Mouse (Mus musculus) midbrain, embryonic 10.5 days (tissue): ENCODE data around the gene Akr1c18. TPM values are rescaled to one million over a fixed set of nuclear protein-coding genes. Genes with fewer than 3 reads are reported as not detected.
"Not testable (repeated sequence)": the region's sequence is repeated elsewhere in the genome, so short reads cannot be mapped to it uniquely, and the experiment has no call there.

Experiments
- DNase-seq: peaks from one replicate; pipeline ENCODE4 v3.0.0-alpha.2; 2017; ENCODE audit warnings: low spot score
- H3K27ac ChIP-seq: fragments of 300-500 bp; sonication (generic); replicated peaks from 2 replicates; pipeline ENCODE4 v1.5.1; 2016; ENCODE audit warnings: mild to moderate bottlenecking
- H3K27me3 ChIP-seq: fragments of 300-500 bp; sonication (generic); 2 replicates; pipeline ENCODE4 v1.6.1; 2016; ENCODE audit warnings: low read depth, mild to moderate bottlenecking; ENCODE audit not compliant: poor library complexity, severe bottlenecking
- H3K36me3 ChIP-seq: fragments of 300-500 bp; sonication (generic); 2 replicates; pipeline ENCODE4 v1.6.1; 2016; ENCODE audit warnings: mild to moderate bottlenecking, moderate library complexity
- H3K4me1 ChIP-seq: fragments of 300-500 bp; sonication (generic); 2 replicates; pipeline ENCODE4 v1.6.1; 2016
- H3K4me3 ChIP-seq: fragments of 300-500 bp; sonication (generic); 2 replicates; pipeline ENCODE4 v1.5.1; 2016; ENCODE audit warnings: mild to moderate bottlenecking, moderate library complexity
- H3K9me3 ChIP-seq: fragments of 300-500 bp; sonication (generic); replicated peaks from 2 replicates; pipeline ENCODE4 v1.6.1; 2016; ENCODE audit warnings: mild to moderate bottlenecking
- WGBS: fragments of 180-500 bp; shearing (Covaris S2); methylation state at CpG from one replicate; pipeline ENCODE4 v1.1.7; 2016; 5-methylcytosine and 5-hydroxymethylcytosine counted together
- polyA plus RNA-seq: library from polyadenylated mRNA; unstranded; fragments of >200 nt; fragmentation: Nextera tagmentation; extraction: Ambion mirVana; gene quantifications from 2 replicates; pipeline ENCODE4 v1.2.1, GENCODE M21; 2016

Akr1c18 gene
- polyA plus RNA-seq = not detected in 2 replicates

DNA sequence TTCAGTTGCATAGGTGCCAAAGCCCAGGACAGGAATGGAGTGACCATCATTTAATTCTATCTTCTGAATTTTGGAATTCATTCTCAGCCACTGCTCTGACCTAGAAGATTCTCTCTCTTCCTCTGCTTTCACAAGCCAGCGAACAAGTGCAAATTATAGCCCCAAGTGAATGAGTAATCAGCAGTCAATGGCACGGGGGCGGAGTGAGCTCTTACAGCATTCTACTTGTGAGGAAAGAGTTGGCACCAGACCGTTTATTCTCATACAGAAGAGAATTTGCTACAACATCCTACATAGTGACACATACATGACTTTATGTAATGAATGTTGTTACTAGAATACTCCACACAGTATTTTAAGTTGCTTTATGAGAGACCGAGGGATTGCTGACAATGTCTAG, at the start of gene Akr1c18:
Akr1c18 (minus strand) TSS at position 137 of the 400 bp plus-strand sequence.
- no peaks in the 10 kb centered on the region for H3K36me3 ChIP-seq
- no peak within 1 kb of the TSS for H3K27ac ChIP-seq
- no peak within 1 kb of the TSS for H3K4me3 ChIP-seq
- no peaks in the 10 kb centered on the region for H3K27me3 ChIP-seq
- H3K4me1 ChIP-seq = peaks cover 3% of the 10 kb centered on the region; the same call in 1 of the 2 replicates
- 83% methylated on average over 5 of the region's 5 CpGs for WGBS
- H3K9me3 ChIP-seq = no peaks in the 10 kb centered on the region
- DNase-seq = no peak

DNA sequence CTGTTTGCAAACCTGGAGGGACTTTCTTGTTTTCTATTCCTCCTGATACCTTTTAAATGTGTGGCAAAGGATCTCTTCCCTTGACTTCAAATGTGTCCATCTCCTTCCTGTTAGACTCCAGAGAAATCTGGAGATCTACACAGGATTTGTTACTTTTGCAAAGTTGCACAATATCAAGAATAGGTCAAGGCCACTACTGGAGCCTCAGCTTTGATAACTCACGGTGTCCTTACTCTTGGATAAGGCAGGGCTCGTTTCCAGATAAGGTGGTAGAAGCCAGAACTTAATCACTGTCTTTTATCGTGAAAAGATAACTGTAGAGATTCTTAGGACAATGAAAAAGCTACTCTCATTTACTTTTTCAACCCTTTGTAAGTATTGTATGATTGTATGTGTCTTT, 42.1 kb upstream of the Akr1c18 start:
- Histone ChIP-seq H3K4me1 (no peaks in the 10 kb centered on the region), H3K27me3 (no peaks in the 10 kb centered on the region), H3K36me3 (no peaks in the 10 kb centered on the region), H3K9me3 (no peaks in the 10 kb centered on the region), H3K27ac (no peak overlapping the region), H3K4me3 (no peak overlapping the region)
- WGBS = 93% methylated on average over 3 of the region's 3 CpGs
- no peak for DNase-seq

DNA sequence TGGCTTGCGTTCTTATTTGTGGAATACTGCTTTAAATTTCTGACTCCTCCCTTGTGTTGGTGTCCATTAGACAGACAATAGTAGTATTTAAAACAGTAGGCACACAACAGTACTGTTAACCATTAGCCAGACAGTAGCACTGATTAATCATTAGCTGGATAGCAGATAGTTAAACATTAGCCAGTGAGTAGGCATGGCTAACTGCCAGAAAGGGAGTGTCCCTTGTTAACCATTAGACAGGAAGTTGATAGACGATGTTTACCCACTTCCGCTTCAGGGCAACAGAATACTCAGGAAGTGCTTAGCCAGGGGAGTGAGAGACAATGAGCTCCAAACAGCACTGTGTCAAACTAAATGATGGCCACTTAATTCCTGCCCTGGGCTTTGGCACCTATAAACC, 40.5 kb upstream of the Akr1c18 start, which contains the start of gene Akr1c13:
Akr1c13 (plus strand) TSS at position 247 of the 400 bp plus-strand sequence.
- Histone ChIP-seq H3K27me3 (no peaks in the 10 kb centered on the region), H3K36me3 (no peaks in the 10 kb centered on the region), H3K9me3 (no peaks in the 10 kb centered on the region), H3K27ac (no peak within 1 kb of the TSS), H3K4me1 (no peaks in the 10 kb centered on the region), H3K4me3 (no peak within 1 kb of the TSS)
- 91% methylated on average over 3 of the region's 3 CpGs for WGBS
- no peak for DNase-seq

DNA sequence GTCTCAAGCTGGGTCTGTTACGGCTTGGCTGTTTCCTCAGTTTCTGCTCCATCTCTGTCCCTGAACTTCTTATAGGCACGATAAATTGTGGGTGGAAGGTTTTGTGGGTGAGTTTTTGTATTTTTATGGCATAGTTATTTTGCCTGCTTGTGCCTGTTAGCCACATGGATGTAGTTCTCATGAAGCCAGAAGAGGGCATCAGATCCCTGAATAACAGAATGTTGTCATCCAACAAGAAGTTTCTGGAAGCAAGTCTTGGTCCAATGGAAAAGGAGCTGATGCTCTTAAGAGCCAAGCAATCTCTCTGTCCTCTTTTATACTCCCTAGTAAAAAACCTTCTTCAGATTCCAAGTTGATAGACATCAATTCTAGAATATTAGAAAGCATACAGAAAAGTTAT, 37.7 kb upstream of the Akr1c18 start:
- no peaks in the 10 kb centered on the region for H3K9me3 ChIP-seq
- H3K27ac ChIP-seq = no peak overlapping the region
- no peak overlapping the region for H3K4me3 ChIP-seq
- no peaks in the 10 kb centered on the region for H3K36me3 ChIP-seq
- no peaks in the 10 kb centered on the region for H3K27me3 ChIP-seq
- no peaks in the 10 kb centered on the region for H3K4me1 ChIP-seq
- WGBS = 85% methylated on average over 2 of the region's 2 CpGs
- DNase-seq = no peak

DNA sequence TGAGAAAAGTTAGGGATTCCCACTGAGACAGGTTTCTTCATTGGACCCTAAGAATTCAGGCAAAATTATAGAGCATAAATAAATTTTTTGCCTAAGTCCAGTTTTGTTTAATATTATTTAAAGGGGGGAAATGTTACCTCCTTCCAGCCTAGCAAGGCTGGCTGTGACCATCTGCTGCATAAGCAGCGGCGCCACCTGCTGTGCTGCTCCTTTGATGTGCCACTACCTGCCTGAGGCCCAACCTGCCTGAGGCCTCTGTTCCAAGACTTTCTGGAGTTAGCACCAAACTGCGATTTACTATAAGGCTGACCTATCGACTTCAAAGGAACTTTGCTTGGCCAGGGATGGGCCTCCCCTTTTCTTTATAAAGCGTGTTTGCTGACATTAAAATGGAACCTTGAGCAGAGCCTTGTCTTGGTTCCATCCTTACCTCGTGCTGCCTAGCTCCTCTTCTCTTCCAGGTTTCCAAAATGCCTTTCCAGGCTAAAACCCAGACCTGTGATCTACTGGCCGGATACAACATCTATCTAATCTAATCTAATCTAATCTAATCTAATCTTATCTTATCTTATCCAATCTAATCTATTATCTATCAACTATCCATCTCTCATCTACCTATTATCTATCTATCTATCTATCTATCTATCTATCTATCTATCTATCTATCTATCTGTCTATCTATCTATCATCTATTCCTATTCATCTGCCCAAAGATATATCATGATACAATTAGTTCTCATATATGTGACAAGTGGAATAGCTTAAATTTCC, 36.4 kb upstream of the Akr1c18 start:
- 83% methylated on average over 7 of the region's 7 CpGs for WGBS
- not testable (repeated sequence) for H3K9me3 ChIP-seq, H3K36me3 ChIP-seq, DNase-seq, H3K27ac ChIP-seq, H3K4me3 ChIP-seq, H3K27me3 ChIP-seq, H3K4me1 ChIP-seq

DNA sequence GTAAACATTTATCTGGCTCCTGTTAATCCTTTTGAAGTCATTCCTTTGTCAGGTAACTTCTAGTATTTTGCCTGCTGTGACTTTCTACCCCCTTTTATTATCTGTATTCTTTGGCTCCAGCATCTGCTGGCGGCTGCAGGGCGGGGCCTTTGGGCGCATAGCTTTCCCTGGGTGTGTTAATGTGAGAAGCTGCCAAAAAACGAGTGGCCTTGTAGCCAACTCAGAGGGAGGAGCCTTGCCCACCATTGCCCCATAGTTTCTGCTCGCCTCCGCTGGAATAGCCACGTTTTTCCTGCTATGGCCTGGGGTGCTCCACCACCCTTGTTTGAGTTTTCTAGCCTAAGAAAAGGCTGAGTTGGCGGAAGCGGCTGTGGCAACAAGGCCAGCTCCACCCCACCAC, 32.7 kb upstream of the Akr1c18 start:
- H3K27ac ChIP-seq = no peak overlapping the region
- 57% methylated on average over 9 of the region's 9 CpGs for WGBS
- no peak for DNase-seq

DNA sequence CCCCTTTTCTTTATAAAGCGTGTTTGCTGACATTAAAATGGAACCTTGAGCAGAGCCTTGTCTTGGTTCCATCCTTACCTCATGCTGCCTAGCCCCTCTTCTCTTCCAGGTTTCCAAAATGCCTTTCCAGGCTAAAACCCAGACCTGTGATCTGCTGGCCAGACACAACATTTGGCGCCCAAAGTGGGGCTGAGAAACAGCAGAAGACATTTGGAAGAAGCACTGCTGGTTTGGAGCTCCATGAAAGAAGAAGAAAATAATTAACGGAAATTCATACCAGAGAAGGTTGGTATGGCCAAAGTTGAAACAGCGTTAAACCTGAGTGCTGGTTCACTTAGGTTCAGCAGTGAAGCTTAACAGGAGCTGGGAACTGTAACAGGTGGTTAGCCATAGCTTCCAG, 30.9 kb upstream of the Akr1c18 start:
- H3K27ac ChIP-seq, DNase-seq, H3K27me3 ChIP-seq, H3K4me1 ChIP-seq, H3K36me3 ChIP-seq, H3K4me3 ChIP-seq: not testable (repeated sequence)
- WGBS = 91% methylated on average over 4 of the region's 4 CpGs
- peaks cover 12% of the 10 kb centered on the region for H3K9me3 ChIP-seq

More for the DNA sequence above, 32.7 kb upstream of the Akr1c18 start:
- H3K4me1 ChIP-seq = no peaks in the 10 kb centered on the region
- no peaks in the 10 kb centered on the region for H3K27me3 ChIP-seq
- H3K4me3 ChIP-seq = no peak overlapping the region
- H3K36me3 ChIP-seq = no peaks in the 10 kb centered on the region
- H3K9me3 ChIP-seq = peaks cover 12% of the 10 kb centered on the region

DNA sequence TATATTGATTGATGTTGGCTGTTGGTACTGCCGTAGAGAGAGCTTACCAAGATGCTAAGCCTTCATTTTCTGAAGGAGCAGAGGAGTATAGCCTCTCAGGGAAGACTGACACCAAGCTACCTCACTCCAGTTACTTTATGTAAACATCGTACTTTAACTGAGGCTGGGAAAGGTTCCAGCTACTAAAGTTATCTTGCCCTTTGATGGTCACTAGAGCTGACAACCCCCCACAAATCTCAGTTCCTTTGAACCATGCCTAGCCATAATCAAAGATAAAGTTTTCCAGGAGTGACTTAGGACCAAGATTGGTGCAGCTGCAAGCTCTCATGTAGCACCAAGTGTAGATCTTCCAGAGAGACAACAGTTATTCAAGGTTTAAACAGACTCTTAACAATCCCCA, 22.5 kb upstream of the Akr1c18 start:
- Histone ChIP-seq H3K27me3 (no peaks in the 10 kb centered on the region), H3K9me3 (no peaks in the 10 kb centered on the region), H3K4me1 (no peaks in the 10 kb centered on the region), H3K27ac (no peak overlapping the region), H3K4me3 (no peak overlapping the region), H3K36me3 (no peaks in the 10 kb centered on the region)
- DNase-seq = no peak
- 85% methylated on average over 2 of the region's 2 CpGs for WGBS

DNA sequence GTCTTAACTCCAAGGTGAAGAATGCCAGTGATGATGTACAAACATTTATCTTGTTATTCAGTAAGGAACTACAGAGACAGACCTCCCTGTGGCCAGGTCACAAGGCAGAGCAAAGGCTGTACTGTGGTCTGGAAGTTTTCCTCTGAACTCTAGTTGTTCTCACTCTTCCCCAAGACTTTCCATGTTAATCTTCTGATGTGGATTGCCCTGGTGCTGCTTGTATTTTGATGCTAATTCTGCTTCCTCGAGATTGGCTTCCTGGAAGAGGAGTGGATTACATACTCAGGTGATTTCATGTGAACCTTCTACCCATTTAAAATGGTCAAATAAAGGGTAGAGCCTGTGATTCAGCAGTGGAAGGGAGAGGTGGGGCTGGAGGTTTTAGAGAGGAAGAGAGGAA, 17.6 kb upstream of the Akr1c18 start:
- no peak overlapping the region for H3K4me3 ChIP-seq
- no peaks in the 10 kb centered on the region for H3K9me3 ChIP-seq
- no peaks in the 10 kb centered on the region for H3K27me3 ChIP-seq
- DNase-seq = no peak
- H3K36me3 ChIP-seq = no peaks in the 10 kb centered on the region
- H3K4me1 ChIP-seq = no peaks in the 10 kb centered on the region
- no peak overlapping the region for H3K27ac ChIP-seq
- 43% methylated on average over 1 of the region's 1 CpGs for WGBS

DNA sequence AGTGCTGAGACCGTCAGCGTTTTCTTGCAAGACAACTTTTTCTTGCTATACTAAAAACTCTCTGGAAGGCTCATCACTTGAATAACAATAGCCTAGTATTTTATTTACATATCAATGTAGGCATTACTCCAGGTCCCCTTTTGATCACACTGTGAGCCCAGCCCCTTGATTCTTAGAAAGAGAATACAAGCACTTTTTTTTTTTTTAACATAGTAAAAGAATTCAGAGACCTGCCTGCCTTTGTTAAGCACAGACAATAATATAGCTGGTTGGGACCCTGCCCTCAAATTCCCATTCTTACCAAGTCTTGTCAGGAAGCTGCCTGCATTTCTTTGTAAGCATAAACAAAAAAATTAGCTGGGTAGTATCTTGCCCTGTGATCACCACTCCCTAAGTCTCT, 4.8 kb upstream of the Akr1c18 start:
- WGBS = 47% methylated on average over 2 of the region's 2 CpGs
- DNase-seq = no peak
- Histone ChIP-seq H3K4me3 (no peak overlapping the region), H3K27ac (no peak overlapping the region), H3K27me3 (no peaks in the 10 kb centered on the region), H3K4me1 (peaks cover 3% of the 10 kb centered on the region; the same call in 1 of the 2 replicates), H3K36me3 (no peaks in the 10 kb centered on the region), H3K9me3 (no peaks in the 10 kb centered on the region)

DNA sequence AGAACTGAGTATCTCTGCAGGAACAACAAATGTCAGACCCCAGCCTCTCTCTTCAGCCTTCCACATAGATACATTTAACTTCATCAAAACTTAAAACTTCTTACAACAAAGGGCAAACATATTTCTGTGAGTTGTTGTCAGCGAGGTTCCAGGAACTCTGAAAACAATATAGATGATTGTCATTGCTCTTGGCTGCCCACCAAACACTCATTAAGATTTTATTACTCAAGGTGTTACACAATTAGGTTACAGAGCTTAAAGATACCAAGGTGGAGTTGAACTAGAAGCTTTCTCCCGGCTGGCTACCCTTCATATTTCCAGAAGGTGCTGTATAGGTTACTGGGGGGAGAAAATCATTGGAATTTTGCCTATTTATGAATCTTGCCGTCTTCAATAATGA, 3.1 kb upstream of the Akr1c18 start:
- no peak overlapping the region for H3K4me3 ChIP-seq
- H3K27me3 ChIP-seq = no peaks in the 10 kb centered on the region
- no peaks in the 10 kb centered on the region for H3K9me3 ChIP-seq
- no peak overlapping the region for H3K27ac ChIP-seq
- WGBS = 87% methylated on average over 3 of the region's 3 CpGs
- no peaks in the 10 kb centered on the region for H3K36me3 ChIP-seq
- peaks cover 3% of the 10 kb centered on the region; the same call in 1 of the 2 replicates for H3K4me1 ChIP-seq
- no peak for DNase-seq

DNA sequence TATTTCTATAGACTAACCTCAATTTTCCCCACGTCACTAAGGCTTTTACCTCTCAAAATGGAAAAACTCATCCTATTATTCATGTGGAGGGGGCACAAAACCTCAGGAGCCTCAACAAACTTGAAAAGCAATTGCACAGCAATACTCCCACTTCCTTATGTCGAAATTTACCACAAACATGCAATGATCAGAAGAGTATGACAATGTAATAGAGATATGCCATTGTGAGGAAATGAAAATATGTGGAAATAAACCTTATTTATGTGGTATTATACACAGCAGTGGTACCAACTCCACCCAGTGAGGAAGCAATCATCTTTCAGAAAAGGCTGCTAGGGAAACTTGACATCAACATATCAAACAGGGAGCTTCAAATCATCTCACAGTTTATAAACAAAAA, 2.5 kb upstream of the Akr1c18 start:
- Histone ChIP-seq H3K27me3 (no peaks in the 10 kb centered on the region), H3K4me1 (peaks cover 3% of the 10 kb centered on the region; the same call in 1 of the 2 replicates), H3K36me3 (no peaks in the 10 kb centered on the region), H3K9me3 (no peaks in the 10 kb centered on the region), H3K27ac (no peak overlapping the region), H3K4me3 (no peak overlapping the region)
- 80% methylated on average over 2 of the region's 2 CpGs for WGBS
- no peak for DNase-seq

DNA sequence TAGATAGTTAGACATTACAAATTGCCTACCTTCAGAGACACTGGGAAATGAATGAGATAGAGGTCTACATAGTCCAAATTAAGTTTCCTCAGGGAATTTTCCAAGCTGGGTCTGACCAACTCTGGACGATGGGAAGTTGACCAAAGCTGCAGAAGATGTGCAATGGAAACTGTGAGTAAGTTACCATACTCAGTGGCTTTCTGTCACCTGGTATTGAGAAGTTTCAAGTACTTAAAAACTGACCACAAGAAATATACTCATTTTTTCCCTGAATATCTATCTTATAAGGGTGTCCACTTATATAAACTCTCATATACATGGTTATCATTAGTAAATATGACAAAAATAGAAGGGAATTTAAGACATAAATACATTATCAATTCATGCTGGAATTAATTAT, 6.2 kb downstream of the Akr1c18 start:
- Histone ChIP-seq H3K27ac (no peak overlapping the region), H3K4me3 (no peak overlapping the region), H3K27me3 (no peaks in the 10 kb centered on the region), H3K4me1 (no peaks in the 10 kb centered on the region), H3K36me3 (no peaks in the 10 kb centered on the region), H3K9me3 (no peaks in the 10 kb centered on the region)
- WGBS = 79% methylated on average over 1 of the region's 1 CpGs
- no peak for DNase-seq
